Mouse (Mus musculus): ENCODE results near the gene Capn10. TPM values are rescaled to one million over a fixed set of nuclear protein-coding genes. Genes with fewer than 3 reads are reported as not detected.
A peak's percentile ranks its signal among the peaks of the same experiment; 100 is the strongest.

Capn10 gene
- polyA plus RNA-seq (2015; fragmentation: Nextera tagmentation; extraction: Ambion mirVana), result 29.1 and 29.9 TPM in 2 replicates

DNA sequence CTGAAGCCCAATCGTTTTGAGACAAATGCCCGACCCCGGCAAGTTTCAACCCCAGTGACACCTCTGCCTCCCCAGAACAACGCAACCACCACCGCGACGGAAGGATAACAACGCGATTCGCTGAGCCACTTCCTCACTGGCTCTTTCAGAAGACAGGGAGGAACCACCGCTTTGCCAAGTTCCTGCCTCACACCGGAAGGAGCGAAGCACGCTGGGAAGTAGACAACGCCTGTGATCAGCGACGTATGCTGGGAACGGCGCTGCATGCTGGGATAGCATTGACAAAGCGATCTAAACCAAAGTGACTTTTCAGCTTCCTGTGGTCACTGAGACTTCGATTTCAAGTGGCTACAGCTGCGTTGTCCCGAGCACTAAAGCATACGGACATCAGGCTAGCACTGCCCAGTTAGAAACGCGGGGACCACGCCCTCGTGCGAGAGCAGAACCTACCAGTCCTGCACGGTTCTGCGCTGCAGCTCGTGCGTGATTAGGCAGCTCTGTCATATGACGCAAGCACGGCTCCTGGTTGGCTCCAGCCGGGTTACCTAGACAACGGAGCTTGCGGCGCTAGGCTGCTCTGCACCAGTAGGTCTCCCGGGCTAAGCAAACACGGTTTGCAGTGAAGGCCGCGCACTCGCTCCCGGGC, at the start of gene Capn10:
TSS of gene Capn10 (plus strand) at position 195 of the 646 bp plus-strand sequence.
- Histone ChIP-seq H3K9ac (peak within 1 kb of the TSS; percentile 70), H3K36me3 (peaks cover 11% of the 10 kb centered on the region), H3K27ac (peak within 1 kb of the TSS; percentile 98), H3K4me2 (peak within 1 kb of the TSS; percentile 74), H3K4me1 (peaks cover 18% of the 10 kb centered on the region), H3K9me3 (no peaks in the 10 kb centered on the region), H3K27me3 (no peaks in the 10 kb centered on the region), H3K4me3 (peak within 1 kb of the TSS; percentile 80)
- peak; percentile 99 for ATAC-seq (ENCODE audit: insufficient number of reproducible peaks, low FRiP score, low TSS enrichment, low read depth)
- WGBS, result under 1% methylated on average over 45 of the region's 45 CpGs

DNA sequence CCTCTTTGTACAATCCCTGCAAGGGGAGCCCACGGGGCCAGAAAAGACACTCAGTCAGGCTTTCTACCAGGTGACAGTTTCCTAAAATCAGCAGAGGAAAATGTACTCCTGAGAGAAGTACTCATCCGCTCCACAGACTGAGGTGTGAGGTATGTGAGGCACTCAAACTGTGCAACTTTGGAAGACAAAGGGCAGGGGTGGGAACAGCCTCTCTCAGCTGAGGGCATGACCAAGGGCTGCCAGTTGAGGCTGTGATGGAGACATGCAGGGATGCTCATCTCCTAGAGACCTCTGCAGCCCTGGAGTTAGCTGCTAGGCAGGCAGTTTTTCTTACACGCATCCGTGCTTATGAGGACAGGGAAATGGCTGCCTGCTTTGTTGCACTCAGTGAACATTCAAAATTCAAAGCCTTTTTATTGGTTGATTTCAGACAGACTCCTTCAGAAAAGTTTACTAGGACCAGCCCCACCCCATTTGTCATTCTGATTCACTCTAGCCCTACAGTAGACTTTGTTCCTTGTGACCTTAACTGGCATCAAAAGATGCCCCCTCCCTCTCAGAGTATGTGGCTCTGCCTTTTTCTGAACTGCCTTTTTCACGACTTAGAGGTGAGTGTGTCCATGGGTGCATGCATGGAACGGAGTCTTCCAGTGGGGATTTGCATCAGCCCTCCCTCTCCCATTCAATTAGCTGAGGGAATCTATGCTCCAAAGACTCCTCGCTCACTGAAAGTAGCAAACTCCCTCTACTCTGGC, 45.1 kb upstream of the Capn10 start:
- Histone ChIP-seq H3K36me3 (no peaks in the 10 kb centered on the region), H3K27ac (no peak overlapping the region), H3K9me3 (no peaks in the 10 kb centered on the region), H3K27me3 (no peaks in the 10 kb centered on the region), H3K4me1 (no peaks in the 10 kb centered on the region), H3K9ac (no peak overlapping the region), H3K4me2 (no peak overlapping the region), H3K4me3 (no peak overlapping the region)
- WGBS, result 72% methylated on average over 7 of the region's 7 CpGs
- ATAC-seq (ENCODE audit: insufficient number of reproducible peaks, low FRiP score, low TSS enrichment, low read depth), result no peak

DNA sequence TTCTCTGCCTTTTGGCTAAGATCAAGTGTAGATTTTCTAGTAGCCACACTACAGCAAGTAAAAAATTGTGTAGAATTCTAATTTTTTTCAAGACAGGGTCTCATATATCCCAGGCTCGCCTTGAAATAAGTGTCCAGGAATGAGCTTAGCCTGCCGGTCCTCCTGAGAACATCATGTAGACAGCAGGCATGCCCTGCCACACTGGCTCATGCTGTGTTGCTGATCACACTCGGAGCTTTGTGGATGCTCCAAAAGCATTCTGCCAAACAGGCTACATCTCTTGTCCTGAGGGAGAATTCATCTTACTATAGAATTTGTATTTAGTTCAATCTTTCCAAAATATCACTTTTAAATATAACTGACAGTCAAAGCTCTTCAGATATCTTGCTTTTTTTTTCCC, 41.4 kb upstream of the Capn10 start:
- H3K36me3 ChIP-seq, result no peaks in the 10 kb centered on the region

DNA sequence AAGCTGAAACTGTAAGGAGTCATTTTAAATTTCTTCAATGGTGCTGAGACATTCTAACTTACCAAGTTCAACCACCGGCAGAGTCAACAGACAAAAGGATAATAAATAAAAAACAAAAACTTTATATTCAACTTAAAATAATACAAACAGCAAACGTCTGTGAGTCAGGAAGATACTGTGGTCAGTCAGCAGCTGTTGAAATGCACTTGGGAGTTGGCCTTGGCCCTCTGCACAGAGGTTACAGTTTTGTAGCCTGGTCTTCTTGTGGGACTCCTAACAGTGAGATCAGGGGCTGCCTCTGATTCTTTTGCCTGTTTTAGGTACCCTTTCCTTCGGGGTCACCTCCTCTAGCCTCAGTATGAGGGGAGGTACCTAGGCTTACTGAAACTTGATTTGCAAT, 40.3 kb upstream of the Capn10 start:
- no peaks in the 10 kb centered on the region for H3K36me3 ChIP-seq
- H3K9ac ChIP-seq, result no peak overlapping the region
- H3K27me3 ChIP-seq, result no peaks in the 10 kb centered on the region
- WGBS, result 72% methylated on average over 3 of the region's 3 CpGs
- H3K27ac ChIP-seq, result no peak overlapping the region
- 0 out of 2 replicates have a peak, but pooled peaks cover 3% of the 10 kb centered on the region for H3K4me1 ChIP-seq
- no peak overlapping the region for H3K4me3 ChIP-seq
- no peaks in the 10 kb centered on the region for H3K9me3 ChIP-seq
- ATAC-seq (ENCODE audit: insufficient number of reproducible peaks, low FRiP score, low TSS enrichment, low read depth), result no peak
- H3K4me2 ChIP-seq, result no peak overlapping the region

More for the DNA sequence above, 41.4 kb upstream of the Capn10 start:
- Histone ChIP-seq H3K4me3 (no peak overlapping the region), H3K4me2 (no peak overlapping the region), H3K4me1 (0 out of 2 replicates have a peak, but pooled peaks cover 3% of the 10 kb centered on the region), H3K27me3 (no peaks in the 10 kb centered on the region), H3K9ac (no peak overlapping the region), H3K9me3 (no peaks in the 10 kb centered on the region), H3K27ac (no peak overlapping the region)
- no peak for ATAC-seq (ENCODE audit: insufficient number of reproducible peaks, low FRiP score, low TSS enrichment, low read depth)
- WGBS, result 65% methylated on average over 3 of the region's 3 CpGs

DNA sequence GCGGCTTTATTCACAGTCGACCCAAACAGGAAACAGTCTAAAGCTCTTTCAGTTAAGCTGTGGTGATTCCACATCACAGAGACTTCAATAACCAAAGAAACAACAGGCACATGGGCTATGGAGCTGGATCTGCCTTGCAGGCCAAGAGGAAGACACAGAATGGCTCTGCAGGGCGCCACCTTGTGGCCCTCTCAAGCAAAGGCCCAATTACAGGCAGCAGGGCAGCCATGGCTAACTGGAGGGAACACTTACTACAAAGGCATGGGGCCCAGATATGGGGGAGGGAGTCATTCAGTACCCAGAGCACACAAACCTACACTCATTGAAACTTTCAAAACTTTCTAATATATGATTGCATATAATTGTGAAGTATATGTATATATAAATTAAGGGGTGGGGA, 39.1 kb upstream of the Capn10 start:
- Histone ChIP-seq H3K9ac (no peak overlapping the region), H3K9me3 (no peaks in the 10 kb centered on the region), H3K27me3 (0 out of 2 replicates have a peak, but pooled peaks cover 8% of the 10 kb centered on the region), H3K36me3 (no peaks in the 10 kb centered on the region), H3K4me3 (no peak overlapping the region), H3K27ac (no peak overlapping the region), H3K4me2 (no peak overlapping the region), H3K4me1 (0 out of 2 replicates have a peak, but pooled peaks cover 3% of the 10 kb centered on the region)
- ATAC-seq (ENCODE audit: insufficient number of reproducible peaks, low FRiP score, low TSS enrichment, low read depth), result no peak
- WGBS, result 11% methylated on average over 3 of the region's 3 CpGs

DNA sequence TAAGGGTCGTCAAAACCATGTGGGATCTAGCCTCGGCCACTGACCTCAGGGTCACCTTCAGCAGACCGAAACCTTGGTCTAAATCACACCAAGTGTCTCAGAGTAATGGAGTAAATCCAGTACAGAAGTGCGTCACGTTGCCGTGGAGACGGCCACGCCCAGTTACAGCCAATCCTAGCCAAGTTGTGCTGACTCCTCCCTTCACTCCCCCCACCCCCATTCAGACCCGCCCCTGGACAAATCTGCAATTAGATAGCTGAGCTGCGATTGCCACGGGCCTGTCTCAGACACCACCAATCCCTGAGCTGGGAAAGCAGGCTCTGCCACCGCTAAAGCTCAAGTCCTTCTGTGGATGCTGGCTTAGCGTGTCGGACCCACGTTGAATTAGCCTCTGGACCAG, 31.4 kb upstream of the Capn10 start, which contains the start of gene Ankmy1:
TSS of gene Ankmy1 (minus strand) at position 121 of the 400 bp plus-strand sequence.
- 1% methylated on average over 15 of the region's 15 CpGs for WGBS
- H3K4me2 ChIP-seq, result peak within 1 kb of the TSS; percentile 35
- H3K27me3 ChIP-seq, result peaks cover 13% of the 10 kb centered on the region; the same call in 1 of the 2 replicates
- H3K4me3 ChIP-seq, result 0 out of 2 replicates have a peak within 1 kb of the TSS, but pooled peaks have one; percentile 3
- H3K36me3 ChIP-seq, result no peaks in the 10 kb centered on the region
- no peak for ATAC-seq (ENCODE audit: insufficient number of reproducible peaks, low FRiP score, low TSS enrichment, low read depth)
- H3K9ac ChIP-seq, result no peak within 1 kb of the TSS
- no peaks in the 10 kb centered on the region for H3K9me3 ChIP-seq
- H3K27ac ChIP-seq, result no peak within 1 kb of the TSS
- H3K4me1 ChIP-seq, result peaks cover 18% of the 10 kb centered on the region

DNA sequence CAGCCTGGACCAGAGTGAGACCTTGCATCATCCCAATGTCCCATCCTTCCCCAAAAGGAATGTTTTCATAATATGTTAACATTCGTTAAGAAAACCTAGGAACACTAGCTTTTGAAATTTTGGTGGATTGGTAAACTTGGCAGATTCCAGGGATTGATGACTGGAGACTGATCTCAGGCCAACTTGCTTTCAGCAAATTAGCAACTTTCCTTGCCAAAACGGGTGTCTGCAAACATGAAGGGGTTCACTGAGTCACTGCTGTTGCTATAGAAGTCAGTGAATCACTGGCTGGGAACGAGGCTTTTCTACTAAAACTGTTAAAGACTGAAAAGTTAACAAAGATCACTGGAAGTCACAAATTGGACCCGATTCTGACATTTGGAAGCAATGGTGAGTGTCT, 30.5 kb upstream of the Capn10 start:
- peaks cover 22% of the 10 kb centered on the region for H3K4me1 ChIP-seq
- peaks cover 13% of the 10 kb centered on the region; the same call in 1 of the 2 replicates for H3K27me3 ChIP-seq
- H3K4me2 ChIP-seq, result no peak overlapping the region
- ATAC-seq (ENCODE audit: insufficient number of reproducible peaks, low FRiP score, low TSS enrichment, low read depth), result no peak
- no peak overlapping the region for H3K27ac ChIP-seq
- no peak overlapping the region for H3K9ac ChIP-seq
- no peak overlapping the region for H3K4me3 ChIP-seq
- H3K9me3 ChIP-seq, result no peaks in the 10 kb centered on the region
- no peaks in the 10 kb centered on the region for H3K36me3 ChIP-seq
- WGBS, result 64% methylated on average over 4 of the region's 4 CpGs

DNA sequence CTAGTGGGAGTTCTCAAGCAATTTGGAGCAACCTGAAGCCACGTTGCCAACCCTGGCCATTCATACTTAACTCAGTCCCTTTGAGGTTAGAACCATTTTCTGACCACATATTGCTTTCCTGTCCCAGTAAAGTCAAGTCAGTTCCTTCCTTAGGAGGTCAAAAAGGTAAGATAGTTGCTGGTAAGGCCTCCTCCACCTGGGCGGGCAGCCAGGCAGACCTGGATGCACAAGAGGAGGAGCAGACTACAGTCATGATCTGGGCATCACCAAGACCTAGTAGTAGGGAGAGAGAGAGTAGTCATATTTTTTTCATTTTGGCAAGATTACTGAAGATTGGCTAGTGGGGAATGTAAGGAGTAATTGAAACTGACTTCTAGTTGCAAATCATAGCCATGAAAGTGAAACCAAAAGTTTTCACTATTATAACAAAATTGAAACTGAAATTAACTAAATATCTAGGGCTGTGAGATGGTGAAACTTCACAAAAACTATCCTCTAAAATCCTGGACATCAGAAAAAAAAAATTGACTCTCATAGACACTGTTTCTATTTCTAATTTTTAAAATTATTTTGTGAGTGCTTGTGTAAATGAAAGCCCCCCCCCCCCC, 28.4 kb upstream of the Capn10 start:
- no peaks in the 10 kb centered on the region for H3K36me3 ChIP-seq
- H3K27ac ChIP-seq, result no peak overlapping the region
- no peak overlapping the region for H3K4me2 ChIP-seq
- no peak for ATAC-seq (ENCODE audit: insufficient number of reproducible peaks, low FRiP score, low TSS enrichment, low read depth)
- no peak overlapping the region for H3K9ac ChIP-seq
- no peak overlapping the region for H3K4me3 ChIP-seq
- H3K9me3 ChIP-seq, result no peaks in the 10 kb centered on the region
- H3K4me1 ChIP-seq, result peaks cover 33% of the 10 kb centered on the region
- H3K27me3 ChIP-seq, result peaks cover 4% of the 10 kb centered on the region; the same call in 1 of the 2 replicates
- WGBS, result 97% methylated on average over 2 of the region's 2 CpGs

DNA sequence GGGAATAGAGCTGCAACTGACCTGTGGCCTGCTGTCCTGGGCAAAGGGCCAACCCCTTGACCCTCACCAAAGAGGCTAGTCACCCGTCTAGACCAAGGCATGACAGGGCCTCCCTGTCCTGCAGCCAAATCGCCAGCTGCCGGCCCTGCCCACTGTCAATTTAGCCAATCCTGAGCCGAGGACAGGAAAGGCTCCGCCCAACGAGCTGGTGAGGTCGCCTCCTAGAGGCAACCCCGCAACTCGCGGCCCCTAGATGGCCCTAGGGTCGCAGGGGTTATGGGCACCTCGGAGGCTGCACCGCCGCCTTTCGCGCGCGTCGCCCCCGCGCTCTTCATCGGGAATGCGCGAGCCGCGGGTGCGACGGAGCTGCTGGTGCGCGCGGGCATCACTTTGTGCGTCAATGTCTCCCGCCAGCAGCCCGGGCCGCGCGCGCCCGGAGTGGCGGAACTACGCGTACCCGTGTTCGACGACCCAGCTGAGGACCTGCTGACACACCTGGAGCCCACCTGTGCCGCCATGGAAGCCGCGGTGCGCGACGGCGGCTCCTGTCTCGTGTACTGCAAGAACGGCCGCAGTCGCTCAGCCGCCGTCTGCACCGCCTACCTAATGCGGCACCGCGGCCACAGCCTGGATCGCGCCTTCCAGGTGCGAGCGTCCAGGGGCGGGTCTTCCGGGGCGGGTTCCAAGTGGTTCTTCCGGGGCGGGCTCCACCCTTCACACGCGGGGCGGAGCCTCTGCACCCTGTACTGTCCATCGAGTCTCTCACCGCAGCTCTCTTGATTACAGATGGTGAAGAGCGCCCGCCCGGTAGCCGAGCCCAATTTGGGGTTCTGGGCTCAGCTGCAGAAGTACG, 27.2 kb upstream of the Capn10 start, which contains the start of gene Dusp28:
TSS of gene Dusp28 (plus strand) at position 203 of the 853 bp plus-strand sequence.
- H3K4me3 ChIP-seq, result peak within 1 kb of the TSS; percentile 83
- peak; percentile 87 for ATAC-seq (ENCODE audit: insufficient number of reproducible peaks, low FRiP score, low TSS enrichment, low read depth)
- peak within 1 kb of the TSS; percentile 77 for H3K9ac ChIP-seq
- no peaks in the 10 kb centered on the region for H3K9me3 ChIP-seq
- WGBS, result under 1% methylated on average over 77 of the region's 81 CpGs
- no peaks in the 10 kb centered on the region for H3K27me3 ChIP-seq
- H3K36me3 ChIP-seq, result no peaks in the 10 kb centered on the region
- H3K4me2 ChIP-seq, result peak within 1 kb of the TSS; percentile 70
- H3K27ac ChIP-seq, result peak within 1 kb of the TSS; percentile 95
- peaks cover 42% of the 10 kb centered on the region for H3K4me1 ChIP-seq

DNA sequence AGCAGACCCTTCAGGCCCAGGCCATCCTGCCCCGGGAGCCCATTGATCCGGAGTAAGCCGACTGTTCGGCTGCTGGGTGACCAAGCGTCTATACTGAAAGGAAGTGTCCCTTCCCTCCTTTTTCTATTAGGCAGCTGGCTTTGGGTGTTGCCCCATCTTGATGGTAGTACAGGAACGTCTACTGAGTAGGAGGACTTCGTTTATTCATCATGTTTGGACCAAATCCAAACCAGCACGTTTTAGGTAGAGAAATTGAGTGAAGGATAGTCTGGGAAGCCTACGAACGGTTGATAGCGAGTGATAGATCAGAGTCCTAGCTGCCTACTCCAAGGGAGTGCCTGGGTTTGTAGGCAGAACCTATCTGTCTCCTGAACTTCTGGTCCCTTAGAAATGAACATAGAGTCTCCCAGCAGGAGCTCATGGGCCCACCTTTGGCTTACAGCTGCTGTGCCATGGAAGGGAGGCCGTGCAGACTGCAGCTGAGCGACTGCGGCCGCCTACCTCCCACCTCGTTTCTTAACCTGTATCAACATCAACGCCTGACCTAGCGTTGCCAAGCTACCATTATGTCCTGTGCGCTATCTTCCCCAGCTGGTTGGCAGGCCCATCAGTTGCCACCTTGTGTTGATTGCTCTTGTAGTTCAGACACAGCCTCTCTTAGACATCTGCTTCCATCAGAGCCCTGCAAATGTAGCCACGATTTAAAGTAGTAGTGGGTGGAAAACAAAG, 26.4 kb upstream of the Capn10 start:
- no peak for ATAC-seq (ENCODE audit: insufficient number of reproducible peaks, low FRiP score, low TSS enrichment, low read depth)
- WGBS, result 46% methylated on average over 20 of the region's 20 CpGs
- peak overlapping the region; percentile 70 for H3K4me2 ChIP-seq
- peaks cover 46% of the 10 kb centered on the region for H3K4me1 ChIP-seq
- peak overlapping the region; percentile 77 for H3K9ac ChIP-seq
- peak overlapping the region; percentile 83 for H3K4me3 ChIP-seq
- H3K36me3 ChIP-seq, result no peaks in the 10 kb centered on the region
- no peaks in the 10 kb centered on the region for H3K27me3 ChIP-seq
- H3K9me3 ChIP-seq, result no peaks in the 10 kb centered on the region
- peak overlapping the region; percentile 95 for H3K27ac ChIP-seq

All from limb, embryonic 15.5 days (tissue).